Mouse (Mus musculus): Measurements from ENCODE around the gene Clic6.

Gene Clic6

GRCm38 (mm10) chr16:92485436-92485835, at the start of gene Clic6:
Clic6 (plus strand) TSS chr16:92485736.
- DNase-seq = no peak

GRCm38 (mm10) chr16:92439775-92440174, 45.8 kb upstream of the Clic6 start:
- DNase-seq = no peak

GRCm38 (mm10) chr16:92440229-92440628, 45.3 kb upstream of the Clic6 start:
- DNase-seq = no peak

GRCm38 (mm10) chr16:92441203-92441602, 44.3 kb upstream of the Clic6 start:
- no peak for DNase-seq

GRCm38 (mm10) chr16:92442150-92442549, 43.4 kb upstream of the Clic6 start:
- DNase-seq = no peak

- DNase-seq = no peak
Observed at GRCm38 (mm10) chr16:92442946-92443345, 42.6 kb upstream of the Clic6 start.

- no peak for DNase-seq
Observed at GRCm38 (mm10) chr16:92443644-92444113, 41.9 kb upstream of the Clic6 start.

- DNase-seq = no peak
Observed at GRCm38 (mm10) chr16:92445377-92445776, 40.2 kb upstream of the Clic6 start.

- no peak for DNase-seq
Observed at GRCm38 (mm10) chr16:92449080-92449479, 36.5 kb upstream of the Clic6 start.

GRCm38 (mm10) chr16:92450331-92450730, 35.2 kb upstream of the Clic6 start:
- DNase-seq = no peak

- no peak for DNase-seq
Observed at GRCm38 (mm10) chr16:92451516-92452072, 33.9 kb upstream of the Clic6 start.

GRCm38 (mm10) chr16:92452609-92453008, 32.9 kb upstream of the Clic6 start:
- DNase-seq = no peak

GRCm38 (mm10) chr16:92454002-92454401, 31.5 kb upstream of the Clic6 start:
- no peak for DNase-seq

- DNase-seq = no peak
Observed at GRCm38 (mm10) chr16:92454495-92454894, 31.0 kb upstream of the Clic6 start.

GRCm38 (mm10) chr16:92455488-92455887, 30.0 kb upstream of the Clic6 start:
- no peak for DNase-seq

GRCm38 (mm10) chr16:92455969-92456368, 29.6 kb upstream of the Clic6 start:
- DNase-seq = no peak

GRCm38 (mm10) chr16:92457594-92457993, 27.9 kb upstream of the Clic6 start:
- peak; percentile 55 for DNase-seq

- no peak for DNase-seq
Observed at GRCm38 (mm10) chr16:92461412-92461811, 24.1 kb upstream of the Clic6 start.

GRCm38 (mm10) chr16:92464390-92464972, 21.1 kb upstream of the Clic6 start:
- no peak for DNase-seq

GRCm38 (mm10) chr16:92465226-92465625, 20.3 kb upstream of the Clic6 start:
- no peak for DNase-seq

- DNase-seq = peak; percentile 94
Observed at GRCm38 (mm10) chr16:92465642-92466526, 19.7 kb upstream of the Clic6 start.

- DNase-seq = no peak
Observed at GRCm38 (mm10) chr16:92467041-92467440, 18.5 kb upstream of the Clic6 start.

- no peak for DNase-seq
Observed at GRCm38 (mm10) chr16:92468459-92468858, 17.1 kb upstream of the Clic6 start.

- no peak for DNase-seq
Observed at GRCm38 (mm10) chr16:92470706-92471105, 14.8 kb upstream of the Clic6 start, which contains the start of gene Rcan1. Rcan1 (minus strand) TSS chr16:92470867.

Data from right cerebral cortex, postnatal 14 days (tissue).